Mouse (Mus musculus): ENCODE measurements around the gene Tbc1d32.

DNA sequence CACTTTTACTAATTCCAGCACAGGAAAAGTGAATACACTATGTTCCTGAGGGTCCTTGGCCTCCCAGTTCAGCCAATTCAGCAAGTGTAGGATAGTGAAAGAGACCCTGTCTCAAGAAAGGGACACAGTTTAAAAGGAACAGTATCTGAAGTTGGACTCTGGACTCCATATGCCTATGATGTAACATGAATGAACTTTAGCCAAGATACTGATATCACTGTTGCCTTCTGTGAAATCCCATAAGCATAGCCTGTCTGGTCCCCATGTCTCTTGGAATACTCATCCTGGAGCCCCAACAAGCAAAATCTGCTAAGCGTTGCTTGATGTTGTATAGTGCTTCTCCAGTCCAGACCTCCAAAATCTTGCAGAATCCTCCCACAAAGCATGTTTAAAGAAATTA is 46.8 kb downstream of the Tbc1d32 start:
- TF ChIP-seq EP300 (optimal IDR thresholded peaks at IDR 0.05) (no peak), CTCF (IDR thresholded peaks at IDR 0.05; ENCODE audit: low read depth) (no peak)
